Mouse (Mus musculus) urinary bladder, postnatal 25 days (tissue): ENCODE measurements at regions not wholly inside any gene's neighbourhood (a gene's known extent, or its start where the extent isn't known, plus 50 kb on each side); places are given as distances from the start of the nearest gene placed in this dataset.
A peak's percentile ranks its signal among the peaks of the same experiment; 100 is the strongest.

Source experiments
- DNase-seq: peaks from one replicate; pipeline ENCODE4 v3.0.0; 2022; ENCODE audit warnings: low spot score

- no peak for DNase-seq
Measured at GRCm38 (mm10) chr13:71003517-71003916, 161.9 kb upstream of the Adamts16 start.

GRCm38 (mm10) chr13:71001278-71001677 lies 159.7 kb upstream of the Adamts16 start:
- peak; percentile 55 for DNase-seq

GRCm38 (mm10) chr13:71000422-71001008 lies 158.9 kb upstream of the Adamts16 start:
- DNase-seq, result no peak

DNA sequence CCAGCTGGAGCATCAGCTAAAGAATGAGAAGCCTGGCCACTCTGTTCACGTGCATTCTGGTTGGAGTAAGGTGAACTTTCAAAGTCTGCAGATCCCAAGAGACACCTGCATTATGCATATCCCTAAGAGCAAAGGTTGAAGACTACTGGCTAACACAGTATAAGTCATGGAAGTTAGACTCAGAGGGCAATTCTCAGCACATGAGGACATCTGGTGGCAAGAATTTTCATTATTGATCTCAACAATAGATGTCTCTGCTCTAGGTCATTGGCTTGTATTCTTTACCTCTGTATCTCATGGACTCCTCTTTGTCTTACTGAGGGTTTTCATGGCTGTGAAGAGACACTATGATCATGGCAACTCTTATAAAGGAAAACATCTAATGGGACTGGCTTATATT lies 151.9 kb upstream of the Adamts16 start:
- DNase-seq, result no peak

- no peak for DNase-seq
Measured at GRCm38 (mm10) chr13:70989999-70990645, 148.5 kb upstream of the Adamts16 start.

DNA sequence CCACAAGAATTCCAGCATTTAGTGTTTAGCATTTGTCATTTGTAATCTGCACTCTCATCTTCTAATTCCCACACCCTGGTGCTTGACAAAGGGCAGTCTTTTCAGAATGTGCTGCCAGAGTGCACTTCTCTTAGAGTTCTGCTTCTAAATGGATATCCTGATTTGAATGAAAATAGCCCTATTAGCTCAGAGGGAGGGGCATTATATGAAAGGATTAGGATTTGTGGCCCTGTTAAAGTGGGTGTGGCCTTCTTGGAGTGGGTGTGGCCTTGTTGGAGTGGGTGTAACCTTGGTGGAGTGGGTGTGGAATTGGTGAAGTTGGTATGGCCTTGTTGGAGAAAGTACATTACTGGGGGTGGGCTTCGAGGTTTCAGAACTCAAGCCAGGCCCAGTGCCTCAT lies 137.7 kb upstream of the Adamts16 start:
- DNase-seq, result no peak

DNA sequence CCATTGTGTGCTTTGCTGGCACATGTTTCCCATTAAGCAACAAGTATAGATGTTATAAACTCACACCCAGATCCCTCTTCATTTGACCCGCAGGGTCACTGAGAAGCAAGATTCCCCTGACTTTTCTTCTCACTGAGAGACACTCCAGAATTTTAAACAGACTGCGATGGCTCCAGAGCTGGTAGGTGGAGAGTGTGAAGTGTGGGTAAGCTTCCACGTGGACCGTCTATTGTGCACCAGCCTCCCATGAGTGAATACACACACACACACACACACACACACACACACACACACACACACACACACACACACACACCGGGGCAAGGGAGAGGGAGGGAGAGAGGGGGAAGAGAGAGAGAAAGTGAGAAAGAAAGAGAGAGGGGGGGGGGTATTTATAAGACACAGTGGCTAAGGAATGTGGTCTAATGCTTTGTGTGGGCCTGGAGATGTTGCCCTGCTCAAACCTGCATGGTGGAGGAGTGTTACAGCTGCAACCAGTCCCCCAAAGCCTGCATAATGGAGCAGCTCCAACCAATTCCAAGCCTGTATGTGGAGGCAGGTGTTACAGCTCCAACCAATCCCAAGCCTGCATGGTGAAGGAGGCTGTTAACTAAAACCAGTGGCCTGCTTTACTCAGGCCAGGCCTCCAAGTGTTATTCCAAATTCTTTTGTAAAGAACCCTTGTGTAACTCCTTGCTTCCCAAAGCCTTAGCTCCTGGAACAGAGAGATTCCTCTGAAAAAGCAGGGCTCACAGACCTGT lies 137.1 kb upstream of the Adamts16 start:
- DNase-seq, result no peak

DNA sequence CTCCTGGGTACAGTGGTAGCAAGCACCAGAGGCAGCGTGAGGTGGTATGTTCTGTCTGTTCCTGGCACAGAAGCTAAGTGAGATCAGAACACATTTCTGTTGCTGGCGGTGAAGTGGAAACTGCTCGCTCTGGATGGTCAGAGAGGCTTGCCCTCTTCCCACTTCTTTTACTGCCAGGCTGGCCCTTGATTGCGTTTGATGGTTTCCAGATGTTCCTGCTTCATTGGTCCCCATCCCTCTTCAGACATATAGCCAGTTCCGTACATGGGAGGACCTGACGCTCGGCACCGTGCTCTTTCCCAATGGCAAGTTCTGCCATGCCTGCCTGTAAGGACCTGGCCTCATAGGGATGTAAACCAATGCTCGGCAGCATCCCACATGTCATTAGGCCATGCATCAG lies 128.0 kb upstream of the Adamts16 start:
- DNase-seq, result no peak

- DNase-seq, result no peak
Measured at GRCm38 (mm10) chr13:70967781-70968180, 126.2 kb upstream of the Adamts16 start.

DNA sequence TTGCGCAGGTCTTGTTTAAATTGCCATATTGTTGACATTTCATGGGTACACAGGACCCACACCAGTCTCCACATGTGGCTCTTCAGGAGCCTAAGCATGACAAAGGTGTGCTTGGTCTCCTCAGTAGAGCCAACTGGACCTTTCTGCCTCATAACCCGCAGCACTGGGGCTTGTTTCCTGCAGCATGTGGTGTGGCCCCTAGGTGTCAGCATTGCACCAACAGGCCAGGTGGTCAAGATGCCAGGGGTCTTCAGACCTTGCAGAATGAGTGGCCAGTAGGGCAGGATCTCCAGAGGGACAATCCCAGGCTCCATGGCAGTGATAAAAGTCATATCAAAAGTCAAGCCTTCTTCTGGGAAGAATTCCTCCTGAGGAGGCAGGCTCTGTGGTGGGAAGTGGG lies 121.8 kb upstream of the Adamts16 start:
- DNase-seq, result no peak

DNA sequence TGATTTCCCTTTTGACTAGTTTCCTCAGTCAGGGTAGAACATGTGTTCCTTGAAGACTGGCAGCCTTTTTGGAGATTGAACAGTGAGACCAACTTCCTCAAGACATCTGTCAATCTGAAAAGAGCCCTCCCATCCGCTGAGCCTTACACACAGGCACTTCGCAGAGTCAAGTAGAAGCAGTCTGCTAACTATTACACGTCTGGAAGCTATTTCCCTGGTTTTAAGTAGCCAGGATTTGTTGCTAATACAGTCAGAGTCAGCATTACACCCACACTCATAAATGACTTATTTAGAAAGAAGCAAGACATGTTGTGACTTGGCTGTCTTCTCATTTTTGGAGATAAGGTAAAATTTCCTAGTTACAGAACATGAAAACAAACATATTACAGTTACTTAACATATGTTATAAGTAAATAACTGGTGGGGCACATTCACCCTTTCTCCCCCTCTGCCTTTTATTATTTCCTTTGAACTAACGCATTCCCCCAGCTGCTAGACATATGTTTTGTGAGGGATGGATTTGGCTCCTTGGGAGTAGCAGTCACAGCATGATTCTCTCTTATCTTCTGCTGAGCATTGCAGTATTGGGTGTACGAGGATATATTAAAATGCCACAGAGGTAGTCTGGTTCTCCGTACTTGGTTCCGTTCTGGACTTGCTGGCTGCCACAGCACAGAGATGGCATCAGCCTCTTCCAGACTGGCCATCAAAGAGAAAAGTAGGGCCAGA lies 92.9 kb upstream of the Adamts16 start:
- DNase-seq, result no peak

- no peak for DNase-seq
Measured at GRCm38 (mm10) chr13:70913834-70914233, 72.2 kb upstream of the Adamts16 start.

- no peak for DNase-seq
Measured at GRCm38 (mm10) chr13:70910934-70911333, 69.3 kb upstream of the Adamts16 start.

GRCm38 (mm10) chr13:70904834-70905233 lies 63.2 kb upstream of the Adamts16 start:
- no peak for DNase-seq

DNA sequence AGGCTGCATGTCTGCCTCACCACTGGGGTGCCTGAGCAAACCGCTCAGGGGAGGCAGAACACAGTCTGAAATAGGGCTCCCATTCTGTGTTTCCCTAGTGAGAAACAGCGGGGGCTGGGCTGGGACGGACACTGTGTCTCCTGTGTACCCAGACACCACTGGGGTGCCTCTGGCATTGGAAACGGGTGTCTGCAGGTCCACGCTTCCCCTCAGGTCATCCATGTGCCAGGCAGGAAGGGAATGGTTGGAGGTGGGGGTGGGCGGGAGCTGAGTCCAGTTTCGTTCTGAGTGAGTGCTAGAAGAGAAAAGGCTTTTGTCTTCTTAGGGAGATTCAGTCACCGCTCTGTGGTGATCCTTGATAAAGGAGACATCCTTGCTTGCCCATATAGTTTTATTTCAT lies 62.2 kb upstream of the Adamts16 start:
- DNase-seq, result no peak

DNA sequence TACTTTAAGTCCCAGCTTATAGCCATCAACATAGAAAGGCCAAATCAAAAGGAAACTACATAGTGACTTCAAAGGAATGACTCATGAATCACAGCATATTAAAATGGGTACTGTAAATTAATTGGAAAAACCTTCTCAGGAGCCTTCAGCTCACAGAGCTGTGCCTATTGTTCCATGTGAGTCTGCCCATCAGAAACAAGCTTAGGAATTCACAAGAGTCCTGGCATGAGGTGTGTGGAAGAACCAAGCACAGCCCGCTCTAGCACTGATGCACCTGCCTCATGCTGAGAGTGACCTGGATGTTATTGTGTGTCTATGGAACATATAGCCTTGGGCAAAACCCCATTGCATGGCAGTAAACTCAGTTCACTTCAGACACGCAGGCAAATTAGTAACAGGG lies 61.5 kb upstream of the Adamts16 start:
- no peak for DNase-seq

GRCm38 (mm10) chr13:70902727-70903126 lies 61.1 kb upstream of the Adamts16 start:
- DNase-seq, result no peak

- DNase-seq, result no peak
Measured at GRCm38 (mm10) chr13:70891634-70892033, 50.0 kb upstream of the Adamts16 start.
